Mouse (Mus musculus) stomach, embryonic 14.5 days (tissue): ENCODE measurements at regions not wholly inside any gene's neighbourhood (a gene's known extent, or its start where the extent isn't known, plus 50 kb on each side); places are given as distances from the start of the nearest gene placed in this dataset.
A peak's percentile ranks its signal among the peaks of the same experiment; 100 is the strongest.
"Not testable (repeated sequence)": the region's sequence is repeated elsewhere in the genome, so short reads cannot be mapped to it uniquely, and the experiment has no call there.

Experiments used
- ATAC-seq: fragments of 200-750 bp; cut with Nextera tagmentation; 2 replicates; pipeline ENCODE4 v1.8.0; 2017; ENCODE audit warnings: low read depth, moderate TSS enrichment; ENCODE audit not compliant: insufficient number of reproducible peaks, insufficient read depth, low FRiP score
- H3K27ac ChIP-seq: fragments of 300-500 bp; sonication (generic); 2 replicates; pipeline ENCODE4 v1.5.1; 2014; ENCODE audit warnings: mild to moderate bottlenecking, low read length, moderate library complexity, mixed read lengths
- H3K27me3 ChIP-seq: fragments of 300-500 bp; sonication (generic); 2 replicates; pipeline ENCODE4 v1.6.1; 2014; ENCODE audit warnings: low read length, control low read depth, mixed read lengths; ENCODE audit not compliant: control insufficient read depth, insufficient read depth
- H3K36me3 ChIP-seq: fragments of 300-500 bp; sonication (generic); 2 replicates; pipeline ENCODE4 v1.6.1; 2014; ENCODE audit warnings: mild to moderate bottlenecking, control low read depth, low read length, moderate library complexity, mixed read lengths; ENCODE audit not compliant: control insufficient read depth, insufficient read depth
- H3K4me1 ChIP-seq: fragments of 300-500 bp; sonication (generic); 2 replicates; pipeline ENCODE4 v1.6.1; 2014; ENCODE audit warnings: low read length, control low read depth, mixed read lengths; ENCODE audit not compliant: control insufficient read depth, insufficient read depth
- H3K4me2 ChIP-seq: fragments of 300-500 bp; sonication (generic); replicated peaks from 2 replicates; pipeline ENCODE4 v1.6.1; 2014; ENCODE audit warnings: low read depth, low read length, control low read depth
- H3K4me3 ChIP-seq: fragments of 300-500 bp; sonication (generic); 2 replicates; pipeline ENCODE4 v1.5.1; 2014; ENCODE audit warnings: low read depth, low read length, control low read depth
- H3K9ac ChIP-seq: fragments of 300-500 bp; sonication (generic); replicated peaks from 2 replicates; pipeline ENCODE4 v1.6.1; 2014; ENCODE audit warnings: low read depth, mild to moderate bottlenecking, control low read depth, low read length, moderate library complexity, mixed read lengths
- H3K9me3 ChIP-seq: fragments of 300-500 bp; sonication (generic); 2 replicates; pipeline ENCODE4 v1.6.1; 2016; ENCODE audit warnings: low read depth, low read length, control low read depth; ENCODE audit not compliant: control insufficient read depth
- WGBS: fragments of 180-500 bp; shearing (Covaris S2); extraction: QIAGEN DNeasy Blood & Tissue Kit; methylation state at CpG from one replicate; pipeline ENCODE4 v1.1.7; 2014; 5-methylcytosine and 5-hydroxymethylcytosine counted together

DNA sequence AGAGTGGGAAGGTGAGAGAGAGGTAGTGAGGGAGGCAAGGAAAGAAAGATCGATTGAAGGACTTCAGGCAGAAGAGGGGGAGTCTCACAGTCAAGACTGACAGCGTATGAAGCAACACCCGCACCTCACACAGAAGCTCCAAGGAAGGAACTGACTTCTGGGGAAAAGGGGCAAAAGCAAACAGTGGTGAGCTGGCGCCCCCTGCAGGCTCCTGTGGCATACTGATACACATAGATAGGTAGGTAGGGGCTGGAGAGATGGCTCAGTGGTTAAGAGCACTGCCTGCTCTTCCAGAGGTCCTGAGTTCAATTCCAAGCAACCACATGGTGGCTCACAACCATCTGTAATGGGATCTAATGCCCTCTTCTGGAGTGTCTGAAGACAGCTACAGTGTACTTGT is 183.0 kb downstream of the Prdm2 start:
- H3K9me3 ChIP-seq, H3K27ac ChIP-seq, ATAC-seq, H3K36me3 ChIP-seq, H3K27me3 ChIP-seq, H3K4me1 ChIP-seq, H3K9ac ChIP-seq, H3K4me2 ChIP-seq, H3K4me3 ChIP-seq: not testable (repeated sequence)
- 74% methylated on average over 4 of the region's 4 CpGs for WGBS

GRCm38 (mm10) chr4:143027292-143027691 is 185.5 kb downstream of the Prdm2 start:
- H3K36me3 ChIP-seq = no peaks in the 10 kb centered on the region
- H3K27ac ChIP-seq = no peak overlapping the region
- WGBS = 6% methylated on average over 5 of the region's 5 CpGs
- H3K9ac ChIP-seq = no peak overlapping the region
- no peaks in the 10 kb centered on the region for H3K9me3 ChIP-seq
- H3K27me3 ChIP-seq = no peaks in the 10 kb centered on the region
- no peak overlapping the region for H3K4me2 ChIP-seq
- no peaks in the 10 kb centered on the region for H3K4me1 ChIP-seq
- no peak overlapping the region for H3K4me3 ChIP-seq
- no peak for ATAC-seq

DNA sequence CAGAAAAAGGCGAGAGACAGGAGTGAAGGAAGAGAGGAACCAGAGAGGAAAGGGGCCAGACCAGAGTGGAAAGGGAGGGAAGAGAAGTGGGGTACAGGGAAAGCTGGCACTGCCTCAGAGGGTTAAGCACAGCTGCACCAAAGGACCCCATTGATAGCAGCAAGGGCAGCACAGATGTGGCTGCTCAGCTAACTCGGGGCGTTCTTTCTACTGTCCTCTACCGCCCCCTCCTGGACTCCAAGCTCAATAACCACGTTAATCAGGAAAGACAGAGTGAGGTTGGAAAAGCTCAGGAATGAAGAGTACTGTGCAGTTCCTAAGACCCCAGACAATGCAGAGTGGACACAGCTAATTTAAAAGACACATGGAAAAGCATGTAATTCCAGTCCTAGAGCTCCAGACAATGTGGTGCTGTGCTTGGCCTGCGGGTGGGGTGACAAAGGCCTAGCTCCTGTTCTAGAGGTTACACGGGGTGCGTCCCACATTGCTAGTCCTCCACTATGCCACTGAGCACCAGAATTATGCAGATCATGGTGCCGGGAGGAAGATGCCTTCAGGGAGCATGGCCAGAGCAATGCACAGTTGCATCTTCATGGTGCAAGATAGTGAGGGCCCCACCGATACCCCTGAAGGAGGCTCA is 191.4 kb downstream of the Prdm2 start:
- ATAC-seq = peak; percentile 46; the same call in 1 of the 2 replicates
- 43% methylated on average over 10 of the region's 10 CpGs for WGBS

DNA sequence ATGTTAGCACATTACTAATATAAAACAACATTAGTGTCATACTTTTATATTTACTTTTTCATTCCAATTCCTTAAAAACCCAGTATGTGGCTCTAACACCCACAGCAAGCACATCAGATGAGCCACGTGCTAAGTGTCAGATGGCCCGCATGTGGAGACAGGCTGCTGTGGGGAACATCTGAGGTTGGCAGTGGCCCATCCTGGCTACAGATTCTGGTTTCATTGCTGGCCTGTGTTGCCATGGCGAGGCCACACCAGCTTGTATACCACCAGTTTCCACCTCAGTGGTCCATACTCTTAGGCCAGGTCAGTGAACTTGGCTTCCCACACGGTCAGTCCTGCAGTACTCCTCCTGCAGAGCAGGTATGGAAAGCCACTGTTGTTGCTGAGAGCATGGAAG is 192.1 kb downstream of the Prdm2 start:
- Histone ChIP-seq H3K4me3 (no peak overlapping the region), H3K36me3 (no peaks in the 10 kb centered on the region), H3K9ac (no peak overlapping the region), H3K4me2 (no peak overlapping the region), H3K27ac (no peak overlapping the region), H3K4me1 (no peaks in the 10 kb centered on the region), H3K27me3 (no peaks in the 10 kb centered on the region), H3K9me3 (no peaks in the 10 kb centered on the region)
- ATAC-seq = no peak
- 74% methylated on average over 4 of the region's 4 CpGs for WGBS

More for the DNA sequence above, 191.4 kb downstream of the Prdm2 start:
- H3K36me3 ChIP-seq = no peaks in the 10 kb centered on the region
- H3K9ac ChIP-seq = no peak overlapping the region
- H3K4me2 ChIP-seq = no peak overlapping the region
- H3K27ac ChIP-seq = no peak overlapping the region
- no peaks in the 10 kb centered on the region for H3K4me1 ChIP-seq
- H3K27me3 ChIP-seq = no peaks in the 10 kb centered on the region
- H3K9me3 ChIP-seq = no peaks in the 10 kb centered on the region
- H3K4me3 ChIP-seq = no peak overlapping the region

DNA sequence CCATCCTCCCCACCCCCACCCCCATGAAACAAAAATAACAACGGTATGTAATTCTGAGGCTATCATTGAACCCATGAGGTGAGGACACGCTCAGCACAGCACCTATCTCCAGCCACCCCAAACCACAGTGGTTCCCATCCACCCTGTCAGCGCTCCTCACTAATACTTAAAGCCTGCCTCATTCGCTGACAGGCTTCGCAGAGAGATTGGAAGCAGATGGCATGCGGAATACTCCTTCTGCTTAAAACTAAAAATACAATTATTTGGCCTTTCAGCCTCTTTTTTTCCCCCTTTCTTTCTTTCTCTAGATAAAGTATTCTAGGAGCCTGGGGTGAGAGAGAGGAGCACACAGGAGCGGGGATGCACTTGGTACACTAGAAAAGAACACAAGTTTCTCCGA is 199.9 kb downstream of the Prdm2 start:
- H3K4me1 ChIP-seq = no peaks in the 10 kb centered on the region
- no peak for ATAC-seq
- H3K4me3 ChIP-seq = no peak overlapping the region
- no peaks in the 10 kb centered on the region for H3K27me3 ChIP-seq
- no peak overlapping the region for H3K4me2 ChIP-seq
- H3K9ac ChIP-seq = no peak overlapping the region
- no peak overlapping the region for H3K27ac ChIP-seq
- H3K9me3 ChIP-seq = no peaks in the 10 kb centered on the region
- 81% methylated on average over 8 of the region's 8 CpGs for WGBS
- H3K36me3 ChIP-seq = no peaks in the 10 kb centered on the region

DNA sequence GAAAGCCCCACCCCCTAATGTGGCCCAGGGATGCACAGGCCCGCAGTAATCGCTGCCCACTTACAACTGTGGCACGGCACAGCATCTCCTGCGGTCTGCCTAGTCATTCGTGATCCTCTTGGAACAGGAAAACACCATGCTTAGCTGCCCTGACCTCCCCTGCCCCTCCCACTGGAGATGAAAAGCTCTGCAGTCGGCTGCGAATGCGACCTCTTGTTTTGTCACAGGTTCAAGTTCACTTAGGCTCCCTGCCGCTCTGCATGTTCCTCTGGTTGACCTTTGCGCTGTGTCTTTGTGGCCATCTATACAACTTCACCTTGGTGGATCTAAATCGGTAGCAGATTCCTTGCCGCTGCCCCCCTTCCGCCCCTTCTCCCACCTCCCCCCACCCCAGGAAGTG is 210.8 kb downstream of the Prdm2 start:
- no peaks in the 10 kb centered on the region for H3K36me3 ChIP-seq
- H3K27ac ChIP-seq = no peak overlapping the region
- no peak overlapping the region for H3K4me2 ChIP-seq
- no peaks in the 10 kb centered on the region for H3K9me3 ChIP-seq
- H3K4me3 ChIP-seq = no peak overlapping the region
- H3K9ac ChIP-seq = no peak overlapping the region
- 43% methylated on average over 13 of the region's 13 CpGs for WGBS
- ATAC-seq = no peak
- H3K4me1 ChIP-seq = no peaks in the 10 kb centered on the region
- no peaks in the 10 kb centered on the region for H3K27me3 ChIP-seq

GRCm38 (mm10) chr4:143001486-143001885 is 211.3 kb downstream of the Prdm2 start:
- no peak for ATAC-seq
- H3K9me3 ChIP-seq = no peaks in the 10 kb centered on the region
- no peaks in the 10 kb centered on the region for H3K36me3 ChIP-seq
- H3K9ac ChIP-seq = no peak overlapping the region
- no peaks in the 10 kb centered on the region for H3K4me1 ChIP-seq
- H3K4me2 ChIP-seq = no peak overlapping the region
- H3K27me3 ChIP-seq = no peaks in the 10 kb centered on the region
- WGBS = 63% methylated on average over 5 of the region's 5 CpGs
- H3K27ac ChIP-seq = no peak overlapping the region
- no peak overlapping the region for H3K4me3 ChIP-seq

GRCm38 (mm10) chr4:142996406-142996805 is 216.4 kb downstream of the Prdm2 start:
- H3K27me3 ChIP-seq = no peaks in the 10 kb centered on the region
- no peak overlapping the region for H3K9ac ChIP-seq
- WGBS = 66% methylated on average over 4 of the region's 4 CpGs
- no peaks in the 10 kb centered on the region for H3K36me3 ChIP-seq
- H3K9me3 ChIP-seq = no peaks in the 10 kb centered on the region
- H3K4me2 ChIP-seq = no peak overlapping the region
- no peak overlapping the region for H3K27ac ChIP-seq
- no peaks in the 10 kb centered on the region for H3K4me1 ChIP-seq
- no peak for ATAC-seq
- no peak overlapping the region for H3K4me3 ChIP-seq

GRCm38 (mm10) chr4:142991401-142991800 is 221.4 kb downstream of the Prdm2 start:
- 44% methylated on average over 4 of the region's 4 CpGs for WGBS
- Histone ChIP-seq H3K9ac (no peak overlapping the region), H3K27ac (no peak overlapping the region), H3K9me3 (no peaks in the 10 kb centered on the region), H3K36me3 (no peaks in the 10 kb centered on the region), H3K4me3 (no peak overlapping the region), H3K4me2 (no peak overlapping the region), H3K27me3 (no peaks in the 10 kb centered on the region), H3K4me1 (no peaks in the 10 kb centered on the region)
- no peak for ATAC-seq
